Mouse (Mus musculus): ENCODE data around the gene Vpreb2. TPM values are rescaled to one million over a fixed set of nuclear protein-coding genes. Genes with fewer than 3 reads are reported as not detected.
"Not testable (repeated sequence)": the region's sequence is repeated elsewhere in the genome, so short reads cannot be mapped to it uniquely, and the experiment has no call there.

The Vpreb2 gene
- polyA plus RNA-seq, 1 experiment from 2014 or later: not detected

DNA sequence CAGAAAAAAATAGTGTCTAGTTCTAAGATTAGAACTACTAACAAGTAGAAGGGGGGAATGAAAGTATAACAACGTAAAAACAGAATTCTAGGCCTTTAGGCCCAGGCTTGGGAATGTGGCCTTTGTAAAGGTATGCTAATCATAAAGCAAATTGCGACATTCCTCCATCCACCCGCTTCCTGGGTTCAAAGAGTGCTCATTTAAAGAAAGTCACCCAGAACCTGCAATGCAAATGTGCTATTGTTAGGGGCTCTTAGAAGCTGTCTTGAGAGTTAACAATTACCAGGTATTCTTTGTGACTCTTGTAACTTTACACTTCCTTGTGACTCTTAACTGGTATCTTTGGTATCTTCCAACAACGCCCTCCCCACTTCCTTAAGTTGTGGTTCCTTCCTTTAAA, 36.3 kb downstream of the Vpreb2 start:
- H3K4me3 ChIP-seq (ENCODE audit: low read length); H3K36me3 ChIP-seq (ENCODE audit: control insufficient read depth, insufficient read depth, low read length); H3K4me2 ChIP-seq (ENCODE audit: low read depth, low read length); H3K27ac ChIP-seq (ENCODE audit: low read length); H3K9me3 ChIP-seq (ENCODE audit: control insufficient read depth, low read length); H3K9ac ChIP-seq (ENCODE audit: low read length); ATAC-seq (ENCODE audit: low read depth); H3K27me3 ChIP-seq (ENCODE audit: control insufficient read depth, insufficient read depth, low read depth, low read length); H3K4me1 ChIP-seq (replicated peaks; ENCODE audit: control insufficient read depth, insufficient read depth, low read length): not testable (repeated sequence)
- 54% methylated on average over 4 of the region's 4 CpGs for WGBS

DNA sequence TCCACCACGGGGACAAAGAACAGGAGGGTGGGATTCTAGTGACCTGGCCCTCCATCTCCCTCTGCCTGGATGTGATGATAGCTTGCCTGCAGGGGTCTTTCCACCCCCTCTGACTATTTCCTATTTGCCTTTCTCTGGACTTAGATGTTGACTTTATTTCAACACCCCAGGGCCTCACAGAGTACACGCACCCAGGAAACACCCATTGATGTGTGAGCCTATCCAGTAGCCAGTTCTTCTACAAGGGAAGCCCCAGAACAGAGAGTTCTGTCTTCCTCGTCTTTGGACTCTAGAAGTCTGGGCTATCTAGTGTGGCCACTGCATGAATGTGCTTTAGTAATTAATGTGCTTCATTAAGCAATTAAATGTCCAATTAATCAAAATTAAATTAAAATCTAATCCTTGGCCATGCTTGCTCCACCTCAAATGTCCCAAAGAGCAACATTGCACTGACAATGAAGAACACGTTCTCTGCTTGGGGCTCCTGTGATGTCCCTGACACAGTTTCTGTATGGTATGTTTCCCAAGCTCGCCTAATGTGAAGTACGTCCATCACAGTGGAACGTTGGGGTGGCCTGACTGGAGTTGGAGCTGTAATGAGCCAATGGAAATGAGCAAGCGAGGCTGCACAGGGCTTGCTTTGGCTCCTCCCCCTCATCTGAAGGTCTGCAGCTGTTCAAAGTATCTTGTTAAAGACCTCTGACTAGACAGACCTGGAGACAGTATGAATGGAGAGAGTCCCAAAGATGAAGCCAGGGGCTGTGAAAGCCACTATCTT, 42.7 kb downstream of the Vpreb2 start:
- ATAC-seq (ENCODE audit: low read depth): no peak

DNA sequence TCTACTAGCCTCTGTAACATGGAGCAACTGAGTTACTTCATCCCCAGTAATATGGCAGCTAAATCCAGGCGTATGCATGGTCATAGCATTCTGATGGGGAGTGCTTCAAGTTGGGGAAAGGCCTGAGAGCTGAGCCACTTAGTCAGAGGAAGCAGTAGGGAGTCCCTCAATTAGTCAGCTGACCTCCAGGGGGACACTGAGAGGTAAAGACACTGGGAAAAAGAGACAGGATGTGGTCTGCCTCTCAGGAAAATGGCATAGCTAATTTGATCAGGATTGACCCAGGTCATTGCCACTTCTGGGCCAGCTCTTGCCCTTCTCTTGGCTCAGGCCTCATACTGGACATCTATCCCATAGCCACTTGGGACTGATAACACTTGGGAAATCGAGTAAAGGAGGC, 47.1 kb downstream of the Vpreb2 start:
- Histone ChIP-seq H3K4me3 (ENCODE audit: low read length) (no peak overlapping the region), H3K4me1 (replicated peaks; ENCODE audit: control insufficient read depth, insufficient read depth, low read length) (no peaks in the 10 kb centered on the region), H3K9ac (ENCODE audit: low read length) (no peak overlapping the region), H3K27ac (ENCODE audit: low read length) (no peak overlapping the region), H3K36me3 (ENCODE audit: control insufficient read depth, insufficient read depth, low read length) (no peaks in the 10 kb centered on the region), H3K4me2 (ENCODE audit: low read depth, low read length) (no peak overlapping the region), H3K27me3 (ENCODE audit: control insufficient read depth, insufficient read depth, low read depth, low read length) (no peaks in the 10 kb centered on the region), H3K9me3 (ENCODE audit: control insufficient read depth, low read length) (no peaks in the 10 kb centered on the region)
- ATAC-seq (ENCODE audit: low read depth): no peak
- whole genome bisulfite sequencing: 49% methylated on average over 2 of the region's 2 CpGs

More for the DNA sequence above, 42.7 kb downstream of the Vpreb2 start:
- 57% methylated on average over 8 of the region's 8 CpGs for WGBS
- Histone ChIP-seq H3K27ac (ENCODE audit: low read length) (no peak overlapping the region), H3K36me3 (ENCODE audit: control insufficient read depth, insufficient read depth, low read length) (no peaks in the 10 kb centered on the region), H3K4me2 (ENCODE audit: low read depth, low read length) (no peak overlapping the region), H3K4me3 (ENCODE audit: low read length) (no peak overlapping the region), H3K9me3 (ENCODE audit: control insufficient read depth, low read length) (no peaks in the 10 kb centered on the region), H3K9ac (ENCODE audit: low read length) (no peak overlapping the region), H3K27me3 (ENCODE audit: control insufficient read depth, insufficient read depth, low read depth, low read length) (no peaks in the 10 kb centered on the region), H3K4me1 (replicated peaks; ENCODE audit: control insufficient read depth, insufficient read depth, low read length) (no peaks in the 10 kb centered on the region)

Other genes starting within 250 kb of the Vpreb2 start
- gene Med15, start 247.5 kb upstream of the Vpreb2 start, polyA plus RNA-seq (2015; fragmentation: Nextera tagmentation; extraction: Ambion mirVana): 46.0 and 47.1 TPM in 2 replicates
- gene Klhl22, start 220.8 kb upstream of the Vpreb2 start, polyA plus RNA-seq (2015; fragmentation: Nextera tagmentation; extraction: Ambion mirVana): 59.0 and 62.8 TPM in 2 replicates
- gene Scarf2, start 183.1 kb upstream of the Vpreb2 start, polyA plus RNA-seq (2015; fragmentation: Nextera tagmentation; extraction: Ambion mirVana): 12.4 and 13.9 TPM in 2 replicates
- gene B830017H08Rik, start 147.3 kb upstream of the Vpreb2 start, polyA plus RNA-seq (2015; fragmentation: Nextera tagmentation; extraction: Ambion mirVana): not detected in 2 replicates
- 4.1 and 4.5 TPM in 2 replicates for gene Car15, start 142.1 kb upstream of the Vpreb2 start, polyA plus RNA-seq (2015; fragmentation: Nextera tagmentation; extraction: Ambion mirVana)
- gene Gm20518, start 88.8 kb upstream of the Vpreb2 start, polyA plus RNA-seq (2015; fragmentation: Nextera tagmentation; extraction: Ambion mirVana): 0.29 and 0.33 TPM in 2 replicates
- 0.08 TPM in 1 of 2 replicates, not detected in the other for gene Tssk1, start 86.2 kb upstream of the Vpreb2 start, polyA plus RNA-seq (2015; fragmentation: Nextera tagmentation; extraction: Ambion mirVana)
- gene Dgcr2, start 81.9 kb upstream of the Vpreb2 start, polyA plus RNA-seq (2015; fragmentation: Nextera tagmentation; extraction: Ambion mirVana): 87.9 and 89.2 TPM in 2 replicates
- gene Tssk2, start 81.8 kb upstream of the Vpreb2 start, polyA plus RNA-seq (2015; fragmentation: Nextera tagmentation; extraction: Ambion mirVana): not detected in 2 replicates
- gene Ess2, start 69.1 kb upstream of the Vpreb2 start, polyA plus RNA-seq (2015; fragmentation: Nextera tagmentation; extraction: Ambion mirVana): 39.9 and 42.0 TPM in 2 replicates
- not detected in 2 replicates for gene Gsc2, start 65.4 kb upstream of the Vpreb2 start, polyA plus RNA-seq (2015; fragmentation: Nextera tagmentation; extraction: Ambion mirVana)
- 64.3 and 68.8 TPM in 2 replicates for gene Slc25a1, start 52.2 kb upstream of the Vpreb2 start, polyA plus RNA-seq (2015; fragmentation: Nextera tagmentation; extraction: Ambion mirVana)
- gene Dgcr6, start 72.4 kb downstream of the Vpreb2 start, polyA plus RNA-seq (2015; fragmentation: Nextera tagmentation; extraction: Ambion mirVana): 78.5 and 79.2 TPM in 2 replicates
- gene Prodh, start 109.8 kb downstream of the Vpreb2 start, polyA plus RNA-seq (2015; fragmentation: Nextera tagmentation; extraction: Ambion mirVana): 12.5 and 13.4 TPM in 2 replicates
- gene Rtn4r, start 147.2 kb downstream of the Vpreb2 start, polyA plus RNA-seq (2015; fragmentation: Nextera tagmentation; extraction: Ambion mirVana): 0.35 TPM in 2 replicates
- not detected in 2 replicates for gene Ccdc188, start 237.5 kb downstream of the Vpreb2 start, polyA plus RNA-seq (2015; fragmentation: Nextera tagmentation; extraction: Ambion mirVana)